Mouse (Mus musculus) intestine, embryonic 14.5 days (tissue): ENCODE data around the gene C3ar1. TPM values are rescaled to one million over a fixed set of nuclear protein-coding genes. Genes with fewer than 3 reads are reported as not detected.

Experiments
- ATAC-seq: fragments of 200-750 bp; cut with Nextera tagmentation; replicated peaks from 2 replicates; pipeline ENCODE4 v1.8.0; 2017; ENCODE audit warnings: low read depth, moderate number of reproducible peaks, moderate TSS enrichment, moderate library complexity; ENCODE audit not compliant: low FRiP score, low TSS enrichment
- DNase-seq: peaks from one replicate; pipeline ENCODE4 v3.0.0-alpha.2; 2018; ENCODE audit warnings: low spot score
- H3K27ac ChIP-seq: fragments of 300-500 bp; sonication (generic); 2 replicates; pipeline ENCODE4 v1.5.1; 2014; ENCODE audit warnings: low read depth, mild to moderate bottlenecking, control low read depth
- H3K27me3 ChIP-seq: fragments of 300-500 bp; sonication (generic); replicated peaks from 2 replicates; pipeline ENCODE4 v1.6.1; 2014; ENCODE audit warnings: low read length, control low read depth; ENCODE audit not compliant: control insufficient read depth, insufficient read depth
- H3K36me3 ChIP-seq: fragments of 300-500 bp; sonication (generic); 2 replicates; pipeline ENCODE4 v1.6.1; 2014; ENCODE audit warnings: low read length, control low read depth; ENCODE audit not compliant: control insufficient read depth, insufficient read depth
- H3K4me1 ChIP-seq: fragments of 300-500 bp; sonication (generic); replicated peaks from 2 replicates; pipeline ENCODE4 v1.6.1; 2014; ENCODE audit warnings: low read length, control low read depth, mixed read lengths; ENCODE audit not compliant: control insufficient read depth, insufficient read depth
- H3K4me2 ChIP-seq: fragments of 300-500 bp; sonication (generic); 2 replicates; pipeline ENCODE4 v1.6.1; 2014; ENCODE audit warnings: low read length
- H3K4me3 ChIP-seq: fragments of 300-500 bp; sonication (generic); 2 replicates; pipeline ENCODE4 v1.5.1; 2014; ENCODE audit warnings: low read depth, low read length, control low read depth, mixed read lengths
- H3K9ac ChIP-seq: fragments of 300-500 bp; sonication (generic); 2 replicates; pipeline ENCODE4 v1.6.1; 2014; ENCODE audit warnings: mild to moderate bottlenecking, low read length
- H3K9me3 ChIP-seq: fragments of 300-500 bp; sonication (generic); 2 replicates; pipeline ENCODE4 v1.6.1; 2016; ENCODE audit warnings: low read length, control low read depth; ENCODE audit not compliant: control insufficient read depth
- WGBS: fragments of 180-500 bp; shearing (Covaris S2); extraction: QIAGEN DNeasy Blood & Tissue Kit; methylation state at CpG from one replicate; pipeline ENCODE4 v1.1.7; 2014; 5-methylcytosine and 5-hydroxymethylcytosine counted together
- polyA plus RNA-seq: library from polyadenylated mRNA; unstranded; fragments of >200 nt; fragmentation: Nextera tagmentation; extraction: Ambion mirVana; gene quantifications from 2 replicates; pipeline ENCODE4 v1.2.1, GENCODE M21; 2014

Gene C3ar1
- polyA plus RNA-seq, result 1.8 and 1.9 TPM in 2 replicates

DNA sequence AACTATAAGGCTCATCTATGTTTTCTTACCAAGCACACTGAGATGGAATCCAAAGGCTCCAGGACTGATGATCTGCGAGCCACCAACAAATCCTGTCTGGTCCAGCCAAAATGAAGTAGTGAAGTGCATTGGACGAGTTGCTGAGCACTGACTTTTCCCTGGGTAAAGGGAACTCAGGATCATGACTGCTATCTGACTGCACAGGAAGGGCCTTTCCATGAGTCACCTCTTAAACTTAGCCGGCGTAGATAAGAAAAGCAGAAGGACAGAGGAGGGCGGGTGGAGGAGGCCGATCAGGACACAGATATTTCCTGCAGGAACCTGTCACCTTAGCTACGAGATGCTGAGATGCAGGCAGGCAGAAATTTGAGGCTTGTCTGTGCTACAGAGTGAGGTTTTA lies at the start of gene C3ar1:
TSS of gene C3ar1 (minus strand) at position 207 of the 400 bp plus-strand sequence.
- H3K4me3 ChIP-seq, result no peak within 1 kb of the TSS
- no peaks in the 10 kb centered on the region for H3K4me1 ChIP-seq
- ATAC-seq, result no peak
- H3K9ac ChIP-seq, result no peak within 1 kb of the TSS
- no peaks in the 10 kb centered on the region for H3K36me3 ChIP-seq
- no peak within 1 kb of the TSS for H3K27ac ChIP-seq
- no peak for DNase-seq
- H3K27me3 ChIP-seq, result no peaks in the 10 kb centered on the region
- no peak within 1 kb of the TSS for H3K4me2 ChIP-seq
- peaks cover 5% of the 10 kb centered on the region; the same call in 1 of the 2 replicates for H3K9me3 ChIP-seq
- 61% methylated on average over 7 of the region's 7 CpGs for WGBS

DNA sequence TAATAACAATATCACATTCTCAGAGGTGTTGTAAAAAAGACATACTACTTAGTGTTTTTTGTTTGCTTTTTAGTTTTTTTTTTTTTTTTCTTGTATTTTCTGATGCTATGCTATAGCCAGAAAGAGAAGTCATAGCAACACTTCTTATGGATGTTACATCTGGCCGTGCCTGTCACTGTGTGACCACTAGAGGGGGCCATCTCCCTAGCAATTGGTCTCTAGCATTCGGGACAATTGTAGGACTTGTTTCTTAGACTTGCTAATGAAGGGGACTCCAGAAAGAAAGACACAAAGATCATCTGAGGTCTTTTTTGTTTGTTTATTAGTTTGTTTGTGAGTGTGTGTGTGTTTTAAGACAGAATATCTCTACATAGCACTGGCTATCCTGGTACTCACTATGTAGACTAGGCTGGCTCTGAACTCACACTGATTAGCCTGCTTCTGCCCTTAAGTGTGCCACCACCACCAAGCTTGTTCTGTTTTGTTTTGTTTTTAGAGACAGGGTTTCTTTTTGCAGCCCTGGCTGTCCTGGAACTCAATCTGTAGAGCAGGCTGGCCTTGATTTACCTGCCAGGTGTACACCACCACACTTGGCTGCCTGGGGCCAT lies 36.6 kb upstream of the C3ar1 start:
- H3K27me3 ChIP-seq, result no peaks in the 10 kb centered on the region
- H3K4me3 ChIP-seq, result no peak overlapping the region
- DNase-seq (peak; percentile 73), ATAC-seq (no peak)
- 15% methylated on average over 2 of the region's 2 CpGs for WGBS
- no peak overlapping the region for H3K9ac ChIP-seq
- H3K36me3 ChIP-seq, result peaks cover 31% of the 10 kb centered on the region
- H3K27ac ChIP-seq, result no peak overlapping the region
- no peaks in the 10 kb centered on the region for H3K4me1 ChIP-seq
- H3K9me3 ChIP-seq, result no peaks in the 10 kb centered on the region
- H3K4me2 ChIP-seq, result no peak overlapping the region

DNA sequence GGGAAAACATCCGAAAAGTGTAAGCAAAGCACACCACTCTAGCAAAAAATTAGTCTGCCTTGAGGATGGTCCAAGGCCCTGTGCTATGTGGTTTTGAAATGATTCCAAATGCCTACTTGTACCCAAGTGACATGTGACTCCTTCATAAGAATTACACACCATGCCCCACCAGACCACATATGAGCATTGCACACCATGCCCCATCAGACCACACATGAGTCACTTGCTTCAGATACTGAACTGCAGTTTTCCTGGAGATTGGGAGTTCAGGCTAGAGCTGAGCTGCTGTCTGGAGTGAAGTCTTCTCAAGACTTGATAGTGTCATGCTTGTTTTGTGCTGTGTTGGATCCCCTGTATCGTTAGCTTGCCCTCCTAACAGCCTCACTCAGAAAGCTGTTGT lies 33.6 kb upstream of the C3ar1 start:
- no peak for ATAC-seq
- Histone ChIP-seq H3K27ac (no peak overlapping the region), H3K4me2 (no peak overlapping the region), H3K4me3 (no peak overlapping the region), H3K27me3 (no peaks in the 10 kb centered on the region), H3K9ac (no peak overlapping the region), H3K36me3 (peaks cover 61% of the 10 kb centered on the region), H3K4me1 (no peaks in the 10 kb centered on the region), H3K9me3 (no peaks in the 10 kb centered on the region)
- WGBS, result 96% methylated on average over 2 of the region's 2 CpGs
- peak; percentile 39 for DNase-seq

DNA sequence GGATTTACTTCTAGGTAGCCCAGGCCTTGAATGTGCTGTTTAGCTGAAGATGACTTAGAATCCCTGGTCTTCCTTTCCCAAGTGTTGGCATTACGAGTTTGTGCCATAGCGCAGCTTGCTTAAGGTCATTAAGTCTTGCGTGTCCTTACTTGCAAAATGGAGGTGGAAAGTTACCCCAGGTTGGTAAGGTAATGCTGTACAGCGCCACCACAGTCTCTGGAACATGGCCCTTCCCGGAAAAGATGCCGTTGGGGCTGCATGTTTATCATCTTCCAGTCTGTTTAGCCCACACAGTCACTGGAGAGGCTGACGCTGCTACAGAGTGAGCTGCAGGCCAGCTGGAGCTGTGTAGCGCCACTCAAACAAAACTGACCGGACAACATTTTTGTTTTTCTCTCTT lies 27.6 kb upstream of the C3ar1 start:
- 94% methylated on average over 9 of the region's 9 CpGs for WGBS
- H3K27ac ChIP-seq, result no peak overlapping the region
- H3K36me3 ChIP-seq, result peaks cover 98% of the 10 kb centered on the region
- ATAC-seq (no peak), DNase-seq (peak; percentile 23)
- H3K27me3 ChIP-seq, result no peaks in the 10 kb centered on the region
- H3K4me2 ChIP-seq, result no peak overlapping the region
- no peak overlapping the region for H3K4me3 ChIP-seq
- H3K9ac ChIP-seq, result no peak overlapping the region
- no peaks in the 10 kb centered on the region for H3K9me3 ChIP-seq
- no peaks in the 10 kb centered on the region for H3K4me1 ChIP-seq

DNA sequence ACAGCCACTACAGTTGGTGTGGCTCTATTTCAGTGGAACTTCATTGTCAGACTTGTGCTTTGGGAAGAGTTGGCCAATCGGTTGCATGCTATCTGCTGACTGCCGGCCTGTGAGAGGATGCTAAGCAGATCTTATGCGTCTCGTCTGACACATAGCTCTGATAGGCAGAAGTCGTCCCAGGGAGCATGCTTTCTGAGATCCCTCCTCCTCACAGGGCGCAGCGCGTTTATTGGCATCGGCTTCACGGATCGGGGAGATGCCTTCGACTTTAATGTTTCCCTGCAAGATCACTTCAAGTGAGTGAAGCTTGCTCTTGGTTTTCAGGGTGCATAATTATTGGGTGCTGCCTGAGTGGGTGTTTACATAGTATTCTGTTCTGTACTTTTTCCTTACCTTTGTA lies 25.3 kb upstream of the C3ar1 start:
- ATAC-seq (no peak), DNase-seq (no peak)
- Histone ChIP-seq H3K9me3 (no peaks in the 10 kb centered on the region), H3K36me3 (peaks cover 86% of the 10 kb centered on the region), H3K4me3 (no peak overlapping the region), H3K4me2 (no peak overlapping the region), H3K4me1 (no peaks in the 10 kb centered on the region), H3K27ac (no peak overlapping the region), H3K27me3 (no peaks in the 10 kb centered on the region), H3K9ac (no peak overlapping the region)
- 88% methylated on average over 12 of the region's 12 CpGs for WGBS

DNA sequence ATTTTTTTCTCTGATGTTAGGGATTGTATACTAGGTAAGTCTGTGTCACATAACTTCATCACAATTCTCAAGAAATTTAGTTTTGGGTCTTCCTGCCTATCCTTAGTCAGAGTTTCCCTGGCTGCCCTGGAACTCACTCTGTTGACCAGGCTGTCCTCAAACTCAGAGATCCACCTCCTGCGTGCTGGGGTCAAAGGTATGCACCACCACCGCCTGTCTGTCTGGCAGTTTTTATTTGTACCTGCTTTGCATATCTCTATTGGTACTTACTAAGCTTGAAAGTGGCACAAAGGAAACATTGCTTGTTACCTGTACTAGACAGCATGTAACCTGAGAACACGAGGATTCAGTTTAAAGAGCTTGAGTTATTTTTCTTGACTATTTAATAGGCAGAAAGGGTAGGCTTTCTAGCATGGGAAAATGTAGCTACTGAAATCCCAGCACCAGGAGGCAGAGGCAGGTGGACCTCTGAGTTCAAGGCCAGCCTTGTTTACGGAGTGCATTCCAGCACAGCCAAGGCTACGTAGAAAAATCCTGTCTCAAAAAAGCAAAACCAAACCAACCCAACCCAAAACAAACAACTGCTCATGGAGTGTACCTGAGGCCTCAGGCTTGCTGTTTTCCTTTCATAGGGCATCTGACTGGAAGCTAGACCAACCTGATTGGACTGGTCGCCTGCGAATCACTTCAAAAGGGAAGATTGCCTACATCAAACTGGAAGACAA lies 24.0 kb upstream of the C3ar1 start:
- Histone ChIP-seq H3K27me3 (no peaks in the 10 kb centered on the region), H3K27ac (no peak overlapping the region), H3K4me1 (peaks cover 6% of the 10 kb centered on the region; the same call in 1 of the 2 replicates), H3K9me3 (no peaks in the 10 kb centered on the region), H3K9ac (no peak overlapping the region), H3K4me3 (no peak overlapping the region), H3K36me3 (peaks cover 73% of the 10 kb centered on the region), H3K4me2 (no peak overlapping the region)
- WGBS, result 78% methylated on average over 7 of the region's 7 CpGs
- no peak for DNase-seq
- ATAC-seq, result no peak

DNA sequence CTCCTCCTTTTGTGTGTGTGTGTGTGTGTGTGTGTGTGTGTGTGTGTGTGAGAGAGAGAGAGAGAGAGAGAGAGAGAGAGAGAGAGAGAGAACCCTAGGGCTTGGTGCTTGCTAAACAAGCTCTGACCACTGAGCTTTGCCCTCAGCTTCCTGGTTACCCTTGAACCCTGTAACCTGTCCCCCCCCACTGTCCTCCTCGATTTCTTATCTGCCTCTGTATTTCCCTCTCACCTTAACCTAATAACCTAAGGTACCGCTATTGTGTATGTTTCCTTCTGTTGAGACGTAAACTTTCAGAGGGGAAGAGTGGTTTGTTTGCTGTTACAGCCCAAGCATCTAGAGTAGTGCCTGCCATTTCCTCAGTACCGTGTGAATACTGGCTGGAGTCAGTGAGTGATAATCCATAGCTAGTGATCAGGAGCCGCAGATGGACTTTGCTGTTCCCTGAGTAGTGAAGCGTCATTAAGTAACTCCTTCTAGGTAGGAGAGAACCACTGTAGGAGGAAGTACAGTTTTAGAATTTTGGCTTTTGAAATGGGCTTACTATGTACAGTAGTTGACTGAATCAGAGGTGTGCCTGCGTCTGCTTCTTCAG lies 23.3 kb upstream of the C3ar1 start:
- no peak overlapping the region for H3K4me3 ChIP-seq
- H3K9ac ChIP-seq, result no peak overlapping the region
- peaks cover 66% of the 10 kb centered on the region for H3K36me3 ChIP-seq
- ATAC-seq (no peak), DNase-seq (no peak)
- peaks cover 6% of the 10 kb centered on the region; the same call in 1 of the 2 replicates for H3K4me1 ChIP-seq
- no peaks in the 10 kb centered on the region for H3K9me3 ChIP-seq
- H3K27ac ChIP-seq, result no peak overlapping the region
- H3K27me3 ChIP-seq, result no peaks in the 10 kb centered on the region
- H3K4me2 ChIP-seq, result no peak overlapping the region
- 83% methylated on average over 7 of the region's 7 CpGs for WGBS

DNA sequence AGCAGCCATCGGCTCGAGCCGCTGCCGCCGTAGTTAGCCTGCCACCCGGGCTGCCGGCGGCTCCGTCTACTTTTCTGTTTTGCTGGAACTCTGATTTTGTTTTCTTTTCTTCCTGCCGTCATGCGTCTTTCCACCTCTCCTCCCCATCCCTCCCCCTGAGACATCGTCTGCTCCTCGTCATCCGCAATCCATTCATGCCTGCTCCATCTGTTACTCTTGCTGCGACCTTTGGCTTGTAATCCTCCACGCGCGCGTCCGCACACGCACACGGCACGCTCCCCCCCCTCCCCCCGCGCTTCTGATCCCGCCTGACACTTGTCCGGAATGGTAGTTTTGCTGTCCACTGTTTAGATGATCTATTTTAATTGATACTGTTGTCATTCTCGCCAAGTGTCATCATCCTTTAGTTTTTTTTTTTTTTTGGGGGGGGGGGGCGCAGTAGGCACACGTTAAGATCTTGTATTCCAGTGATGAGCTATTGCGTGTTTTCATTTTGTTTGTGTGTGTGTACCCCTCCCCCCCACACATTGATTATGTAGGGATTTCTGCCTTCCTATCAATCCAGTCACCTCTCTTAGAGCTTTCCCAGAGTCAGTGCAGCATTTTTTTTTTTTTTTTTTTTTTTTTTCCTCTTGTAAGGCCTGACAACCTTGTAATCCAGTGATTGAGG lies 18.9 kb upstream of the C3ar1 start:
- H3K4me2 ChIP-seq, result peak overlapping the region; percentile 66
- H3K27ac ChIP-seq, result peak overlapping the region; percentile 86
- ATAC-seq (peak; percentile 70), DNase-seq (no peak)
- H3K4me3 ChIP-seq, result peak overlapping the region; percentile 93
- H3K36me3 ChIP-seq, result peaks cover 22% of the 10 kb centered on the region
- no peaks in the 10 kb centered on the region for H3K9me3 ChIP-seq
- under 1% methylated on average over 31 of the region's 31 CpGs for WGBS
- no peaks in the 10 kb centered on the region for H3K27me3 ChIP-seq
- peak overlapping the region; percentile 88 for H3K9ac ChIP-seq
- peaks cover 6% of the 10 kb centered on the region; the same call in 1 of the 2 replicates for H3K4me1 ChIP-seq
